Mouse (Mus musculus) splenic B cell, adult 2 months (primary cell): ENCODE data around the gene Nol9.

Experiments
- DNase-seq: peaks from one replicate; pipeline ENCODE4 v3.0.0-alpha.2; 2011; ENCODE audit warnings: low read depth, low spot score
- H3K27me3 ChIP-seq: 2 replicates; pipeline ENCODE4 v1.6.1; 2012; ENCODE audit warnings: mild to moderate bottlenecking, low read length, moderate library complexity, mixed read lengths; ENCODE audit not compliant: control insufficient read depth, poor library complexity, insufficient read depth, severe bottlenecking
- H3K36me3 ChIP-seq: 2 replicates; pipeline ENCODE4 v1.6.1; 2012; ENCODE audit warnings: mild to moderate bottlenecking, low read length, moderate library complexity, mixed read lengths; ENCODE audit not compliant: control insufficient read depth, poor library complexity, insufficient read depth, severe bottlenecking

Nol9 gene

GRCm38 (mm10) chr4:152103025-152103424 lies 63.9 kb downstream of the Nol9 start:
- no peaks in the 10 kb centered on the region; the same call in 1 of the 2 replicates for H3K36me3 ChIP-seq
- DNase-seq = peak; percentile 78
- H3K27me3 ChIP-seq = no peaks in the 10 kb centered on the region

- DNase-seq = no peak
- Histone ChIP-seq H3K36me3 (no peaks in the 10 kb centered on the region; the same call in 1 of the 2 replicates), H3K27me3 (no peaks in the 10 kb centered on the region)
These were observed 67.6 kb downstream of the Nol9 start for GRCm38 (mm10) chr4:152106746-152107145.

- DNase-seq = no peak
- H3K27me3 ChIP-seq = no peaks in the 10 kb centered on the region
- no peaks in the 10 kb centered on the region; the same call in 1 of the 2 replicates for H3K36me3 ChIP-seq
These were observed 68.4 kb downstream of the Nol9 start for GRCm38 (mm10) chr4:152107493-152107892.

GRCm38 (mm10) chr4:152107971-152108509 lies 68.9 kb downstream of the Nol9 start:
- no peak for DNase-seq
- no peaks in the 10 kb centered on the region for H3K27me3 ChIP-seq
- no peaks in the 10 kb centered on the region; the same call in 1 of the 2 replicates for H3K36me3 ChIP-seq

GRCm38 (mm10) chr4:152108673-152109072 lies 69.6 kb downstream of the Nol9 start:
- no peak for DNase-seq
- Histone ChIP-seq H3K27me3 (no peaks in the 10 kb centered on the region), H3K36me3 (no peaks in the 10 kb centered on the region; the same call in 1 of the 2 replicates)

- DNase-seq = no peak
- H3K27me3 ChIP-seq = no peaks in the 10 kb centered on the region
- no peaks in the 10 kb centered on the region; the same call in 1 of the 2 replicates for H3K36me3 ChIP-seq
These were observed 70.4 kb downstream of the Nol9 start for GRCm38 (mm10) chr4:152109509-152109908.

GRCm38 (mm10) chr4:152110689-152111088 lies 71.6 kb downstream of the Nol9 start:
- Histone ChIP-seq H3K27me3 (no peaks in the 10 kb centered on the region), H3K36me3 (no peaks in the 10 kb centered on the region; the same call in 1 of the 2 replicates)
- no peak for DNase-seq
